Mouse (Mus musculus) neutrophil, adult 5-6 weeks (primary cell): Measurements from ENCODE around the gene Trove2. TPM values are rescaled to one million over a fixed set of nuclear protein-coding genes. Genes with fewer than 3 reads are reported as not detected.
"Not testable (repeated sequence)": the region's sequence is repeated elsewhere in the genome, so short reads cannot be mapped to it uniquely, and the experiment has no call there.

Experiments used
- ATAC-seq: fragments of 151-379, 151-347 bp; 2 replicates; pipeline ENCODE4 v1.8.0; 2017; ENCODE audit warnings: mild to moderate bottlenecking, moderate TSS enrichment; ENCODE audit not compliant: insufficient number of reproducible peaks, poor library complexity, low FRiP score, severe bottlenecking; ENCODE audit errors: extremely low read depth
- total RNA-seq: library from RNA; stranded (forward); fragments of 200-1000 nt; gene quantifications from 2 replicates; pipeline ENCODE4 v1.2.3, GENCODE M21; 2017

Gene Trove2
- total RNA-seq, 1 experiment from 2014 or later = 6.2 TPM

GRCm38 (mm10) chr1:143740581-143740980, 36.3 kb downstream of the Trove2 start:
- ATAC-seq = no peak

GRCm38 (mm10) chr1:143739361-143740350, 37.2 kb downstream of the Trove2 start:
- peak; percentile 82 for ATAC-seq

GRCm38 (mm10) chr1:143738811-143739210, 38.1 kb downstream of the Trove2 start:
- peak; percentile 46; the same call in 1 of the 2 replicates for ATAC-seq

GRCm38 (mm10) chr1:143733914-143734410, 42.9 kb downstream of the Trove2 start:
- no peak for ATAC-seq

- no peak for ATAC-seq
Observed at GRCm38 (mm10) chr1:143731691-143732090, 45.2 kb downstream of the Trove2 start.

- ATAC-seq = peak; percentile 95
Observed at GRCm38 (mm10) chr1:143730899-143731298, 46.0 kb downstream of the Trove2 start.

- no peak for ATAC-seq
Observed at GRCm38 (mm10) chr1:143727701-143728445, 49.0 kb downstream of the Trove2 start.

GRCm38 (mm10) chr1:143724456-143725064, 52.3 kb downstream of the Trove2 start:
- no peak for ATAC-seq

GRCm38 (mm10) chr1:143716038-143716437, 60.8 kb downstream of the Trove2 start, which contains the start of gene Glrx2:
Gene Glrx2 (plus strand): TSS chr1:143716338.
- ATAC-seq = not testable (repeated sequence)

- 0 out of 2 replicates have a peak, but pooled peaks have one; percentile 16 for ATAC-seq
Observed at GRCm38 (mm10) chr1:143710627-143710976, 66.3 kb downstream of the Trove2 start.

- ATAC-seq = peak; percentile 96
Observed at GRCm38 (mm10) chr1:143709966-143710626, 66.8 kb downstream of the Trove2 start.

- ATAC-seq = no peak
Observed at GRCm38 (mm10) chr1:143708361-143708760, 68.5 kb downstream of the Trove2 start.

GRCm38 (mm10) chr1:143707006-143707405, 69.9 kb downstream of the Trove2 start:
- no peak for ATAC-seq

- peak; percentile 99 for ATAC-seq
Observed at GRCm38 (mm10) chr1:143702741-143703262, 74.1 kb downstream of the Trove2 start, which contains the start of gene Cdc73. Gene Cdc73 (minus strand): TSS chr1:143702893.

- ATAC-seq = peak; percentile 28
Observed at GRCm38 (mm10) chr1:143702141-143702740, 74.6 kb downstream of the Trove2 start.

- no peak for ATAC-seq
Observed at GRCm38 (mm10) chr1:143701736-143702135, 75.1 kb downstream of the Trove2 start.
